In the genomic region with DNA sequence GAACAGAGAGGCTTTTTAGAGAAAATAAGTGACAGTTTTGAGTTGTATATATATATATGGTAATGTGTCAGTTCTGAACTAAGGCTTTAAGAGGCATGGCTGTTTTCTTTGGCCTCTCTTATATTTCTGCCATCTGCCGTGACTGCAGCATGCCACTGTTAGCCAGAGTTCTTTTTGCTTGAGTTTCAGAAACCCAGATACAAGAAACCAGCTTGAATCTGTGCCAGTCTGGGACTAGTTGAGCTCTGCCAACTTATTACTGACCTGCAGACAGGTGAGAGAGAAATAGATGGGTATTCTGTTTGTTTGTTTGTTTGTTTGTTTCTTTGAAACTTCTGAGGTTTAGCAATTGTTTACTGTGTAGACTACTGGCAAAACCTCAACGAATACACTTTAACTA, we compare ENCODE assay signal across 25 mouse cellular contexts.
"Had no signal": no experiment of that assay in that cellular context is flagged by ENCODE, and none has a peak within 500 bp of the region (broad histone marks: within the 10 kb centered on the region; RNA-seq: fewer than 3 reads in every experiment).

No protein-coding gene starts in this region.

- ATAC-seq: hindbrain, embryonic 16.5 days; inflammation-experienced regulatory T-cells, adult 6 months; intestine, embryonic 15.5 days; intestine, postnatal 0 days; liver, postnatal 0 days had no signal

- DNase-seq: gastrocnemius, postnatal 10 days; gastrocnemius, postnatal 25 days; heart, postnatal 4 days; kidney, adult 18-20 months; kidney, adult 8-10 months; kidney, postnatal 10 days; kidney, postnatal 25 days; kidney, postnatal 4 days; liver; liver, embryonic 13.5 days; liver, postnatal 0 days had no signal

- H3K4me1 ChIP-seq: heart, embryonic 10.5 days; heart, embryonic 12.5 days; hindbrain, embryonic 10.5 days; hindbrain, embryonic 12.5 days; intestine, embryonic 15.5 days; limb, embryonic 10.5 days; limb, embryonic 12.5 days; liver, embryonic 13.5 days; liver, embryonic 15.5 days had no signal

- H3K9ac ChIP-seq: heart, embryonic 12.5 days; hindbrain, embryonic 12.5 days; hindbrain, embryonic 14.5 days; intestine, embryonic 15.5 days; limb, embryonic 12.5 days; liver, embryonic 13.5 days; liver, embryonic 15.5 days; liver, postnatal 0 days had no signal

- H3K4me2 ChIP-seq: heart, embryonic 12.5 days; hindbrain, embryonic 12.5 days; hindbrain, embryonic 14.5 days; intestine, embryonic 15.5 days; limb, embryonic 12.5 days; liver, embryonic 11.5 days; liver, embryonic 13.5 days; liver, embryonic 15.5 days had no signal

- H3K36me3 ChIP-seq: heart, embryonic 10.5 days; heart, embryonic 12.5 days; hindbrain, embryonic 10.5 days; hindbrain, embryonic 12.5 days; intestine, embryonic 15.5 days; limb, embryonic 10.5 days; limb, embryonic 12.5 days; liver, embryonic 13.5 days; liver, embryonic 15.5 days had no signal

- H3K4me3 ChIP-seq: heart, embryonic 10.5 days; heart, embryonic 12.5 days; hindbrain, embryonic 10.5 days; hindbrain, embryonic 12.5 days; intestine, embryonic 15.5 days; left cerebral cortex, adult 2 months; limb, embryonic 10.5 days; limb, embryonic 12.5 days; liver, embryonic 13.5 days; liver, embryonic 15.5 days had no signal

- H3K27me3 ChIP-seq: heart, embryonic 12.5 days; hindbrain, embryonic 12.5 days; intestine, embryonic 15.5 days; liver, embryonic 13.5 days; liver, embryonic 15.5 days had no signal

- H3K9me3 ChIP-seq: heart, embryonic 10.5 days; heart, embryonic 12.5 days; hindbrain, embryonic 10.5 days; hindbrain, embryonic 12.5 days; intestine, embryonic 15.5 days; limb, embryonic 10.5 days; limb, embryonic 12.5 days; liver, embryonic 13.5 days; liver, embryonic 15.5 days had no signal

- H3K27ac ChIP-seq: heart, embryonic 10.5 days; hindbrain, embryonic 10.5 days; hindbrain, embryonic 12.5 days; hindbrain, embryonic 14.5 days; intestine, embryonic 15.5 days; left cerebral cortex, adult 2 months; limb, embryonic 10.5 days; limb, embryonic 12.5 days; liver, embryonic 13.5 days; liver, embryonic 15.5 days had no signal
